Mouse (Mus musculus) cerebellum, postnatal 25 days (tissue): ENCODE data around the gene Olfr1105.

Experiments used
- DNase-seq, 2 experiments: peaks; one replicate each; pipeline ENCODE4 v3.0.0; 2021; ENCODE audit warnings: mixed read lengths in 2 of 2

The Olfr1105 gene

GRCm38 (mm10) chr2:87036431-87036830 lies at the start of gene Olfr1105:
TSS of gene Olfr1105 (minus strand) at chr2:87036531.
- no peak for DNase-seq

DNA sequence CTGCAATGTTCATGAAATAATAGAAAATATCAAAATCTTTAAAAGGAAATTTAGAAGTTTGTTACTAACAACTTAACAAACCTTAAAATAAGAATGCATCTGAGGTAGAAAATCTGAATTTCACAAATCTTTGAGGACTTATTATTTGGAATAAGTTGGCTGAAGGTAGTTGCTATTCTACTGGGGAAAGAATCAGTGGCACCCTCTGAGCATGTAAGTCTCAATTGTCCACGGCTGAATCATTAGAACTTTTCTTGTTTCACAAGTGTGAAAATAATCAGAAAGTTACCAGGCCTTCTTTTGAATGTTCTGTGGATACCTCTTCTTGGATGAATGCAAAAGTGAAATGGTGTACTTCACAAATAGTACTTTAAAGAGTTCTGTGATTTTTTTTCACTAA lies 39.4 kb upstream of the Olfr1105 start, which contains the start of gene Olfr1107:
Olfr1107 (minus strand) TSS at position 101 of the 400 bp plus-strand sequence.
- no peak for DNase-seq

DNA sequence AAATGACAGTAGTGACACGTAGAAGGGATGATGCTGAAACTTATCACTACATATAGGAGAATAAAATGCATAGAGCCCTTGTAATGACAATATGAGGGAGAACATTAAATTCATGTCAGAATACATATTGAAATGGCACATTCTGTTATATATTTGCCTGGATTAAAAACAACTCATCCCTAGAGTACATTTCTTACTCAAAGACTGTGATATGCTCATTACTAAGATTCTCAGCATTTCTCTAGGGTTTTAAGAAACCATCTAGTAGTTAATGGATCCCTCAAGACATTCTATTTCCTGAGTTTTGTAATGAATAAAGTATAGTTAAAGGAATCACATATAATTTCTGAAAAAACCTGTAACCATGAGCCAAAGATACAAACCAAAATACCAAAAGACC lies 15.8 kb upstream of the Olfr1105 start, which contains the start of gene Olfr1106:
Olfr1106 (minus strand) TSS at position 101 of the 400 bp plus-strand sequence.
- no peak for DNase-seq

DNA sequence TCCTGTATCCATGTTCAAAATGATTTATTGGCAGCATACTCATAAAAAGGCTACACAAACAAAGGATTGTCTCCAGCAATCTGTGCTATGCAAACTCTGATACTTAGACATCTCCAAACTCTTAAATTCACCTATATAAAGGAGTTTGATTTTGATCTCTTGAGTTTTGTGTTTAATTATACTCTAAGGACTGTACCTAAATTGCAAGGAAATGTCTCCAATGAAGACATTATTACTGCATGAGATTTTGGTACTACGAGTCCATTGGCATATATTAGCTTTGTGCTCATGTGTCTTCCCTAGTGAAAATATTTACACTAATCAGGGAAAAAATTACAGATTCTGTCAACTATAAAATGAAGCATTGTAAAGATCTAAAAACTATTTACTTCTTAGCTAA lies 9.4 kb downstream of the Olfr1105 start, which contains the start of gene Olfr1104:
Olfr1104 (minus strand) TSS at position 101 of the 400 bp plus-strand sequence.
- DNase-seq: no peak

- DNase-seq: no peak
These were observed 38.2 kb downstream of the Olfr1105 start, which contains the start of gene Olfr1102 for GRCm38 (mm10) chr2:86998098-86998497. TSS of gene Olfr1102 (plus strand) at chr2:86998398.

DNA sequence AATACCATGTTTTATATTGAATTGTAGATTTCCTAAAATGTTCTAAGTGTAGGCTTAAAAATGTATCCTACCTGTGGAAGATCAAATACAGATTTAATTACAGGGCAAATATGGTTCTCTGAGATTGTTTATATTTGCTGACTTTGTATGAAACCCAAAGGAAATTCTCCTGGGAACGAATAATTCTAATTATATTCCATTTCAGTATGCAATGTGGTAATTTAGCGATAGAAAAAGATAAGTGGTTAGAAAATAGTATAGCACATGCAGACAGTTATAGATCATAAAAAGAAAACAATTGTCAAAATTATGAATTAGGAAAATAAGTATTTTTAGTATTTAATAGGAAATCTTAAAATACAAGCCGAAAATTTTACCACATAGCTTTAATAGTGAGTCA lies 45.2 kb downstream of the Olfr1105 start, which contains the start of gene Olfr1101:
Olfr1101 (minus strand) TSS at position 101 of the 400 bp plus-strand sequence.
- no peak for DNase-seq
